Mouse (Mus musculus) right cerebral cortex, postnatal 4 days (tissue): ENCODE measurements around the gene Rnf130.

Experiments
- DNase-seq: peaks from one replicate; pipeline ENCODE4 v3.0.0-alpha.2; 2022

The Rnf130 gene

DNA sequence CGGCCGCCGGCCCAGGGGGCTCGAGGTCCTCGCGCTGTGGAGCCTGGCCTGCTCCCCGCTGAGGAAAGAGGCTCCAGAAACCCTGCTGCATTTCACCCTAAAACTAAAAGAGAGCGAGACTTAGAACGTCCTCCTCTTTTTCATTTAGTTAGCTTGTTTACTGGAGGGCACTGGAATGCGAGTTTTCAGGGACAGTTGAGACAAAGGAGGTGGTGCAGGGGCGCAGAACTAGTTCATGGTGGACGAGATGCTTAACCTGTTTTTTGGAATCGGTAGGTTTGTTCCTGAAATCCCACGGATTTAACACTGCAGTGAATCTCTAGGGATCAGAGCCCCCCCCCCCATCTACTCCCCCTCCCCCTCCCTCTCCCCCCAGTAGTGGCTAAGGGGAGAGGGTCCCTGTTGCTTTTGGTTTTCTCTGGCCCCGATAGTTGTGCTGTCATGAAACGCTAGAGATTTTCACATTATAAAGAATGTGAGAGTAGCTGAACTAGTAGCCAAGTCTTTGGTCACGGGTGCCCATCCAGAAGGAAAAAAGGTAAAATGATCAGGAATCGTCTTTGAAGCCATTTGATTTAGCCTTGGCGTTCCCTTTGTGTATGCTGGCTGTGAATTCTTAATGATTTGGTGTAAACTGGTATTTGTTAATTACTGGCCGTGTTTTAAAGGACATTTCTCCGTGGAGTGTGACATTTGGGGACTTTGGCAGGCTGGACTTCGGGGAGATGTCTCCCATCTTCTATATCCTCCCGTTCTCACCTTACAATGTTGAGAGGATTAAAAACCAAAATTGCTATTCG is 775 bp downstream of the Rnf130 start:
- DNase-seq: no peak

DNA sequence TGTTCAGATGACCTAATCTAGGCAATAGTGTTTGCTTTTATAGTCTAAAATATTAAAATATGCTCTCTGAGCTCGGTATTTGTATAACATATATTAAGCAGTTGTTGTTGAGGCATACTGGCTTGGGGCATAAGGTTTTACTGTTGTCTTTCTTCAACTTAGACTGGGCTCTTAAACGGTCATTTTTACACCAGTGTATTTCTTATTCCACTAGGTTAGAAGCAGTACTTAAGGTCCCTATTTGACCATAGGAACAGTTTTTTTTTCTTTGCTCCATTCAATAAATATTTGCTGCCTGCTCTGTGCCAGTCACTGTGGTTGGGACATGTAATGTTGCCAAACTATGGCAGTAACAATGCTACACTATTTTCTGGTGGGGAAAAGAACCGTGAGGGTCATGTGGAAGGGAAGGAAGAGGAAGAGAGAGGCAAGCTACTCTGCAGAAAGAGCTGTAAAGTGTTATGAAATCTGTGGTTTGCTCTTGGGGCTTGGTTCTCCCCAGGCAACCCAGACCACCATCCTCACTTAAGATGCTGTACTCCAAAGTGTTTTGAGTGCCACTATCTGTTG is 1.5 kb downstream of the Rnf130 start:
- DNase-seq: no peak

DNA sequence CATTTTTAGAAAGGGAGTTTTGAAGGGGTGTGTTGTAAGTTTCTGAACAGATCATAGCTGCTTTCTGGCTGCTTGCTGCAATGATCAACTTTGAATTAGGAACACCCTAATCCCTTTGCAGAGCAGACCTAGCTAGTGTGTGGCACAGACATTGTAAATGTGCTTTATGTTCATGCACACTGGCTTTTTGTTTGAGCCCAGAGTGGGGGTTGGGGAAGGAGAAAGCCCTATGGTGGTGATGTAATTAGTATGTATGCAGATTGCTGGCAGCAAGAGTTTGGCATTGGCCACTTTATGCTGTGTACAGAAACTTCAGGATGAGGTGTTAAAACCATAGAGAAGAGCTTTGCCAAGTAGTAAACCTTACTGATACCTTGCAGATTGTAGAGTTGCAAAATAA is 3.3 kb downstream of the Rnf130 start:
- no peak for DNase-seq

GRCm38 (mm10) chr11:50034155-50034554 is 9.0 kb downstream of the Rnf130 start:
- DNase-seq: no peak

- no peak for DNase-seq
These were observed 10.6 kb downstream of the Rnf130 start for GRCm38 (mm10) chr11:50035726-50036125.

DNA sequence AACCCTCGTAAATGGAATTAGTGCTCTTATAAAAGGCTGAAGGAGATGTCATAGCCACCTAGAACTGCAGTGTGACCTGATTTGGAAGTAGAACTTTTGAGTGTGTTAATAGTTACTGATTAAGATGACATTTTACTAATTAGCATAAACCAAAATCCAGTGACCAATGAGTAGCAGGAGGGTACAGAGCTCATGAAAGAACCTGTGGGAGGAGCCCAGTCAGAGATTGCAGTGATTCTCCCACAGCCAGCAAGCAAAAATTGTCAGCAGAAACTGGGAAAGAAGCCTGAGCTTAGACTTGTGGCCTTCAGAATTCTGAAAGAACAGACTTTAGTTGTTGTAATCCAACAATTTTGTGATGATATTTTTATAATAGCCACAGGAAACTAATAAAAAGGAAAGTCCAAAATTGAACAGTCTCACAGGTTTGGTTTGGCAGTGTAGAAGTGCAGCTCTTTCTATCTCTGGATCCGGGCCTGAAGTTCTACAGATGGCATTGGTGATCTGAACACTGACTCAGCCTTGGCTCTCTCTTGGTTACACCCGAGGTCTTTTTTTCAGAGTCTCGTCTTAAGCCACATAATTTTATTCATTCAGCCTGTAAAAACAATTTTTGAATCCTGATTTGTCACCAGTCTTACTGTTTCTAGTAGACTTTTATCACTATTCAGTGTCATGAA is 11.8 kb downstream of the Rnf130 start:
- DNase-seq: no peak

GRCm38 (mm10) chr11:50038757-50039156 is 13.6 kb downstream of the Rnf130 start:
- DNase-seq: no peak

GRCm38 (mm10) chr11:50041148-50041547 is 16.0 kb downstream of the Rnf130 start:
- no peak for DNase-seq

DNA sequence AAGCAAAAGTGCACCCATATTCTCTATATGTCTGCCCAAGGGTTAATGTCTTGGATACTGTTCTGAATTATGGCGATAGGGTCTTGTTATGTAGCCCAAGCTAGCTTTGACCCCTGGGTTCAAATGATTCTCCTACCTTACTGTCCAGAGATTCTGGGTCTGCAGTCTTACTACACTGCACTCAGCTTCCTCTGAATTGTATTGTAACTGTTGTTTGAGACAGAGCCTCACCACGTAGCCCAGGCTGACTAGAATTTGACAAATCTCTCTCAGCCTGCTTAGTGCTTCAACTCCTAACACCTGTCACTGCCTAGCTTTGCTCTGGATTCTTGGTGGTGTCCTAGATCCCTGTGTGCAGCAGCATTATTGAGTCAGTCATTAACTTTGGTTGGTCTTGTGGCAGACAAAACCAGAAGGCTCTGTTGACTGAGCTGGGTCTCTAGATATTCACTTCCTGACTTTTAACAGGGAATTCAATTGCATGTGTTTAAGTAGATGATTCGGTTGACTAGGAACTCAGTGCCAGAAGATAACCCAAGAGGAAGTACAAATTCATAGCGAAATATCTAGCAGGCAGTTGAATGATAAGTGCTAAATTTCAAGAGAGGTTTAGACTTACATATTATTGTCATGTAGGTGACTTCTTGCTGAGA is 17.3 kb downstream of the Rnf130 start:
- DNase-seq: no peak

GRCm38 (mm10) chr11:50044454-50044853 is 19.3 kb downstream of the Rnf130 start:
- no peak for DNase-seq

- DNase-seq: no peak
These were observed 22.5 kb downstream of the Rnf130 start for GRCm38 (mm10) chr11:50047610-50048009.

DNA sequence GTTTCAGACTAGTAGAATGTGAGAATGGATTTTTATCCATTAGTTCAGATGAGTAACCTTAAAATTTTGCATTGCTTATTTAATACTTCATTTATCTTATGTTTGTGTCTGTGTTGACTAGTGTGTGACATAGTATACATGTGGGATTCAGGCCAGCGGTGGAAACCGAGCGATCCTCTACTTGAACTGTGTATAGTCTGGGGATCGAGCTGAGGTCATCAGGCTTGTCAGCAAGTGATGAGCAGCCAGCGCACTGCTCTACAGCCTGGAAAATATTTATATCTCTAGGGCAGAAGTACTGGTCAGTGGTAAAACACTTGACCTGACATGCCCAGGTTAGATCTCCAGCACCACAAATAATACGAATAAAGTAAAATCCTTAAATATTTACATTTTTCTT is 23.0 kb downstream of the Rnf130 start:
- DNase-seq: no peak

GRCm38 (mm10) chr11:50050392-50050791 is 25.2 kb downstream of the Rnf130 start:
- DNase-seq: no peak

DNA sequence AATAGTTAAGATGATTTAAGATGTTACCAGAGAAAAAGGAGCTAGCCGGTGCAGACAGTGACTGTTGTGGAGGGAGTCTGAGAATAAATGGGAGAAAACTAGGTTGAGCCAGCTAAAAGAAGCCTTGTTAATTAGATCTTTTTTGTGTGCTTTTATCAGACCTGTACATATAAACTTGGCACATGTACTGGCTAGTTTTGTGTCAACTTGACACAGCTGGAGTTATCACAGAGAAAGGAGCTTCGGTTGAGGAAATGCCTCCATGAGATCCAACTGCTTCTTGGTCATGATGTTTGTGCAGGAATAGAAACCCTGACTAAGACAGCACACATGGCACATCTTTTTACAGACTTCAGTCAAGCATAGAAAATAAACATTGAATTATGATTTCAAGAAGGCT is 32.6 kb downstream of the Rnf130 start:
- DNase-seq: no peak

DNA sequence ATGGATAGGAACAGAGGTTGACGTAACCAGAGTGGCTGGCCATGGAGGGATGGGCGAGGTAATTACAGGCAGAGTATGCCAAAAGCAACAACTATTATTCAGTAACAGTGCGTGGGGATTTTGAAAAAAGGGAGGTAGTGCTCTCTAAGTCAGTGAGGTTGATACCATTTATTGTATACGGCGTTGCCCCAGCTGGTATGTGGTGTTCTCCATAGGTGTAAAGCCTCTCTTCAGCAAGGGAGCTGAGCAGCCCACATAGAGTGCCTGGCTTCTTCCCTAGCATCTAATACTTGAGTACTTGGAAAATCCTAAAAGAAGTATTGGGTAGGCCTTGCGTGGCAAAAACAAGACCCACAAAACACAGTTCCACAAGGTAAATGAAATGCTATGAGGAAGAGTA is 33.1 kb downstream of the Rnf130 start:
- no peak for DNase-seq

DNA sequence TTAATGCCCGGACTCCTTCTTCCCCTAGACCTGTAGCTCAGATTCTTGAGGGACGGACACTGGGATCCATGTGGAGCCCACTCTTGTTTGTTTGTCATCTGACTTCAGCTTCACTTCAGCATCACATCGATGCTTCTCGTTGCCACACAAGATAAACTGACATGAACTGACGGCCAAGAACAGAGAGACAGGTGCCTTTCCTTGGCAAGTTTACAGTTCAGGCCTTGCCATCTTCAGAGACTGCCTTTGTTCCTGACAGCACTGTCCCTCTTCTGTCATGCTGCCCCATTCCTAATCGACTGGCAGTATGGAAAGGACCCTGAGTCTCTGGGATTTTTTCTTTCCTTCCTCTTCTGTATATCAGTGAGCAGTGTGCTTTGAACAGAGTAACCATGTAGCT is 33.9 kb downstream of the Rnf130 start:
- DNase-seq: no peak

DNA sequence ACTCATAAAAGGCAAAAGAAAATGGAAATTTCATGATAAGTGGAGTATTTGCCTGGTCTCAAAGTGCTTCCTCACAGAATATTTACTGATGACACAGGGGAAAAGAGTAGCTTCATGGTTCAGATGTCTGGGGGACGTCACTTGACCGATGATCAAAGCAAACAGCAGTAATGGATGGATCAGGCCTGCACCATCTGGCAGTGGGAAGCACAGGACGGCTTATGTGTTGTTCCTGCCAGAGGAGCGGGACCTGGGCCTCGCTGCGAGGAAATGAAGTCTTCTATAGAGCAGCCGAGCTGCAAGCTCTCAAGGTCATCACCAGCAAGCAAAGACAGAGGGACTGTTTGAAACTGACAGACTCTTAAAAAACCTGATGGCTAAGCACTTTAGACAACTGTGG is 37.0 kb downstream of the Rnf130 start:
- no peak for DNase-seq

- DNase-seq: no peak
These were observed 40.9 kb downstream of the Rnf130 start for GRCm38 (mm10) chr11:50066088-50066487.

DNA sequence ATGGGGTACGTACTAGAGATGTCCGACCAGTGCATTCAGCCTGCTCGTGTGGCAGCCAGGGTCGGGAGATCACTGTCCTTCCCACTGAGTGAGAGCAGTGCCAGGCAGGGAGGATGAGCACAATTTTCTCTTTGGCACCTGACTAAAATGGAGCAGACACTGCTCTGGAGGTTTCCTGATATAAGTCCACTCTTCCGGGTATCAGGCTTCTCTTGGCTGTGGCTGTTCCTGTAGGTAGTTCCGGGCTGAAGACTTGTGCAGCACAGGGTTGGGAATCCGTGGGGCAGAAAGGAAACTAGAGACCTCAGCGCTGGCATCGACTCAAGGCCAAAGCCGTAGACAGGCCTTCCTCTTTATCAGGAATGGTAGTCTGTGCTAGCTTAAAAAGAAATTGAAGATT is 48.7 kb downstream of the Rnf130 start:
- DNase-seq: no peak

DNA sequence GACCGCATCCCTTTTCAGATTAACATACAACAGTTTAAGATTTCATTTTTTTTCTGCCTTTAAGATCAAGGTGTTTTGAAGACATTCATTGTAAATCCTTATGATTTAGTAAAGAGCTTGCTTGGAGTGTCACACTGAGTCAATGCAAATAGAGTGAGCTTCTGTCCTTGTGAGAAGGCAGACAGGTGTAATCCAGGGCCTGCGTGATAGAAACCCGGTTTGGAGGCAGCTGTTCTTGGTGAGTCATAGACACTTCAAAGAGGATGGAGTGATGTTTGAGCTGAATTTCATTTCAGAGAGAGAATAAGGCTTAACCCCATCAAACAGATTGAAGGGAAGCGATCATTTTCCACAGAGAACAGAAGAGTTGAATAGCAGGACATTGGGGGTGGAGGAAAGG is 51.6 kb downstream of the Rnf130 start:
- DNase-seq: no peak

DNA sequence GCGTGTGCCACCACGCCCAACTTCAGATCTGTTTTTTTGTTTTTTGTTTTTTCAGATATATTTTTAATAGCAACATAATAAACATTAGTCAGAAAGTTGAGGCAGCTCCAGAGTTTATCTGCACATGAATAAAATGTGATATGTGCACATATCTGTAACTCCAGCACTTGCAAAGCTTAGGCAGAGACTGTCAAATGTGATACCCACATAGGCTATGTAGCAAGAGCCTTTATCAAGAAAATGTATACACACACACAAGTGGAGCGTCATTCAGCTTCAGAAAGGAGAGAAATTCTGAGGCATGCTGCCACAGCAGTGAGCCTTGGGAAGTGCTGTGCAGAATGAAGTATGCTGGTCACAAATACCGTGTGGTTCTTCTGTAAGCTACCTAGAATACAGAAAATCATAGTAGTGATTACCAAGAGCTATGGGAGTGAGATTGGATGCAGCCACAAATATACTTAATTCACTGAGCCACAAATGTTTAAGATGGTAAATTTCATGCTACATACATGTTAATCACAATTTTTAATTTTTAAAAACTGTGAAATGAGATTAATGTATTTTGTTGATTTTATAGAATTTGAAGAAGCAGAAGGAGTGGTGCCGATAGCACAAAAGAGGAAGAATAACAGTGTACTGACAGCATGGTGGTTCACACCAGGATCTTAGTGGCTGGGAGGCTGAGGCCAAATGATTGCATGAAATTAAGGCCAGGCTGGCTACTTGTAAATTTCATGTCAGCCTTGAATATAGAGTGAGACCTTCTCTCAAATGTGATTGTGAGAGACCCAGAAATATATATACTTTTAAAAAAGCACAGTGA is 56.4 kb downstream of the Rnf130 start:
- no peak for DNase-seq

- DNase-seq: no peak
These were observed 61.1 kb downstream of the Rnf130 start for GRCm38 (mm10) chr11:50086211-50086610.

GRCm38 (mm10) chr11:50089840-50090239 is 64.7 kb downstream of the Rnf130 start:
- DNase-seq: no peak
